Mouse (Mus musculus): ENCODE results near the gene Slc1a1.

- TF ChIP-seq CTCF (IDR thresholded peaks at IDR 0.05; ENCODE audit: low read depth, low read length) (no peak), POLR2A (IDR thresholded peaks at IDR 0.05; ENCODE audit: extremely low read depth, insufficient read depth, low read length) (no peak)
Observed at GRCm38 (mm10) chr19:28863626-28864025, 28.8 kb downstream of the Slc1a1 start.
